Mouse (Mus musculus): ENCODE measurements around the gene Trap1.
A peak's percentile ranks its signal among the peaks of the same experiment; 100 is the strongest.
"Not testable (repeated sequence)": the region's sequence is repeated elsewhere in the genome, so short reads cannot be mapped to it uniquely, and the experiment has no call there.

The Trap1 gene

GRCm38 (mm10) chr16:4036807-4037206 is 40.8 kb downstream of the Trap1 start, which contains the start of gene Dnase1:
Dnase1 (plus strand) TSS chr16:4036942.
- DNase-seq (ENCODE audit: low read depth, low spot score) = no peak

GRCm38 (mm10) chr16:4035575-4035974 is 42.1 kb downstream of the Trap1 start:
- no peak for DNase-seq (ENCODE audit: low read depth, low spot score)

- no peak for DNase-seq (ENCODE audit: low read depth, low spot score)
Observed at GRCm38 (mm10) chr16:4034476-4034875, 43.2 kb downstream of the Trap1 start.

GRCm38 (mm10) chr16:4033971-4034370 is 43.7 kb downstream of the Trap1 start:
- no peak for DNase-seq (ENCODE audit: low read depth, low spot score)

- DNase-seq (ENCODE audit: low read depth, low spot score) = no peak
Observed at GRCm38 (mm10) chr16:4032341-4032748, 45.3 kb downstream of the Trap1 start.

GRCm38 (mm10) chr16:4031441-4032274 is 46.0 kb downstream of the Trap1 start:
- no peak for DNase-seq (ENCODE audit: low read depth, low spot score)

- no peak for DNase-seq (ENCODE audit: low read depth, low spot score)
Observed at GRCm38 (mm10) chr16:4030501-4030900, 47.1 kb downstream of the Trap1 start.

GRCm38 (mm10) chr16:4029371-4029841 is 48.2 kb downstream of the Trap1 start:
- DNase-seq (ENCODE audit: low read depth, low spot score) = no peak

- no peak for DNase-seq (ENCODE audit: low read depth, low spot score)
Observed at GRCm38 (mm10) chr16:4027211-4027610, 50.4 kb downstream of the Trap1 start.

GRCm38 (mm10) chr16:4026672-4027071 is 51.0 kb downstream of the Trap1 start:
- no peak for DNase-seq (ENCODE audit: low read depth, low spot score)

- DNase-seq (ENCODE audit: low read depth, low spot score) = no peak
Observed at GRCm38 (mm10) chr16:4022719-4023118, 54.9 kb downstream of the Trap1 start.

GRCm38 (mm10) chr16:4021241-4021640 is 56.4 kb downstream of the Trap1 start:
- DNase-seq (ENCODE audit: low read depth, low spot score) = no peak

- DNase-seq (ENCODE audit: low read depth, low spot score) = not testable (repeated sequence)
Observed at GRCm38 (mm10) chr16:4017466-4017865, 60.2 kb downstream of the Trap1 start.

- DNase-seq (ENCODE audit: low read depth, low spot score) = not testable (repeated sequence)
Observed at GRCm38 (mm10) chr16:4016786-4017185, 60.8 kb downstream of the Trap1 start.

GRCm38 (mm10) chr16:4014040-4014668 is 63.5 kb downstream of the Trap1 start:
- DNase-seq (ENCODE audit: low read depth, low spot score) = peak; percentile 50

- no peak for DNase-seq (ENCODE audit: low read depth, low spot score)
Observed at GRCm38 (mm10) chr16:4012882-4013570, 64.6 kb downstream of the Trap1 start.

- peak; percentile 93 for DNase-seq (ENCODE audit: low read depth, low spot score)
Observed at GRCm38 (mm10) chr16:4003489-4004398, 73.9 kb downstream of the Trap1 start, which contains the start of gene Slx4. Slx4 (minus strand) TSS chr16:4003770.
